Mouse (Mus musculus) spleen, postnatal 36 days (tissue): ENCODE results near the gene Crhr1.

Source experiments
- DNase-seq, 2 experiments: peaks; one replicate each; pipeline ENCODE4 v3.0.0; 2022; ENCODE audit warnings: low spot score in 2 of 2, mixed read lengths in 1 of 2

The Crhr1 gene

DNA sequence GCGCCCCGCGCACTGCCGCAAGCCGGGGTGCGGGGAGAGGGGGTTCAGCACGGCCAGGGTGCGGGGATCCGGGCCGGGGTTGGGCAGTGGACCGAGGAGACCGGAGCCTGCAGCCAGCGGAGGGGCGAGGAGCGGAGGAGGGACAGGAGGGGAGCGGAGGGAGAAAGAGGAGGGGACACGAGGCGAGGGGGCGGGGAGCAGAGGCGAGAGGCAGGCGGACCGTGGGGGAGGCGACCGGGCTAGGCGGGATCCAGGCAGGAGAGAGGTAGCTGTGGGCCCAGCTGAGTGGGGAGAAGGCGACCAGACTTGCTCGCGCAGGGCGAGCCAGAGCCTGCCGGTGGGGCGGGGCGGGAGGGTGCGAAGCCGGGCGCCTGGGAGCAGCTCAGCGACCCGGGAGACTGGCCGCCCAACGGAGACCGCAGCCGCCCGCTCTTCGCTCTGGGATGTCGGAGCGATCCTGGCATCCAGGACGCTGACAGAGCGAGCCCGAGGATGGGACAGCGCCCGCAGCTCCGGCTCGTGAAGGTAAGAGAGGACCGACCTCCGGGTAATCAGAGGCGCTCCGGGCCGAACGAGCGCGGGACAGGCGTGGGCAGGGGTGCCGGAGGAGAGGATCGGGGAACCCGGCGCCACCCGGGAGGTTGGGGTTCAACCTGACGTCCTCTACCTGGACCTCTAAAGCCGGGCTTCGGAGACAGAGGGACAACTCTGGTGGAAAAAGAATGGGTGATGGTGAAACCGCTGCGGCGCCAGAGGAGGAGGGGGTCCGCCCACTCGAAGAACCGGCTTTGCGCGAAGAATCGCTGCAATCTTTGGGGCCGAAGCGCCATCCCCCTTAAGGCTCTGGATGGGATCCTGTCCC lies at the start of gene Crhr1:
Gene Crhr1, plus strand, starts transcription at position 276 of the 862 bp plus-strand sequence.
- no peak for DNase-seq

DNA sequence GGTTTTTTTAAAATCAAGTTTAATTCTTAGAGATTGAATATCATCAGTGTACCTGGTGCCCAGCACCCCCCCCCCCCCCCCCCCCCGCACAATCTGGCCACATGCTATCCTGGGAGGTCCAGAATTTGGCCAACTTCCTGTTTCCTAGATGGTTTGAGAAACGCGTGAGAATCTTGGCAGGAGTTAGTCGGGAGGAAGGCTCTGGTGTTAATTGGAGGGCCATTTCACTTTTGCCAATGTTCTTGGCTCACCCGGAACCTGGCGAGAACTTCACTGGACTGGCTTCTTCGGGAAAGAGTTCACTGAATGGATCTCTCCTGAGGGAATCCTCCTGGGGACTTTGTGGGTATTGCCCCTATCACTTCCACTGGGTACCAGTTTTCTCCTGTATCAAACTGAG lies 49.4 kb upstream of the Crhr1 start:
- DNase-seq = no peak

DNA sequence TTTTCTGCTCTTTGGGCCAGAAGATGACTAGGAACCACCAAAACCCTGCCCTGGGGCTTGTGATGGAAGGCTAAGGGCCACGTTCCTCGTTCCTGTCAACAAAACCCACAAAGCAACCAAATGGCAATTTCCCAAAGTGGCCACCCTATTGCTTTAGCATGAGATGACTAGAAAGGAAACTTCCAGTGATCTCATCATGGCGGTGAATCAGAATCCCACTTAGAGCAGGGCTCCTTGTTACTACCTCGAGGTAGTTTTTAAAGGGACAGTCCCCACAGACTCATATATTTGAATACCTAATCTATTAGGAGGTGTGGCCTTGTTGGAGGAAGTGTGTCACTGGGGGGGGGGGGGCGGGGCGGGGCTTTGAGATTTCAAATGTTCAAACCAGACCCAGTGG lies 48.9 kb upstream of the Crhr1 start:
- no peak for DNase-seq

DNA sequence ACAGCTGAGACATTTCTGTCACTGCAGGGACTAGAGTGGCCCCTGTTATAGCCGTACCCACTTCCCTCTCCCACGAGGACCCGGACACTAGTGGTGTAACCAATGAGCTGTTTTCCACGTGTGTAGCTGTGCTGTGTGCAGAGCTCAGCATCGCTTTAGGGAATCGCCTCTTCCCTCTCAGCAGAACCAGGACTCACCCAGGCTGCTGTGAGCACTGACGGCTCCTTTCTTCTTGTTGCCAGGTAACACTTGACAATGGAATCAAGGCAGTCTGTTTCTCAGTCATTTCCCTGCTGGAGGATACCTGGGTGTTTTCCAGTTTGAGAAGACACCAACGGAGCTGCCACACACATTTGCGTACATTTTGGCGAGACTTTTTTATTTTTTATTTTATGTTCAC lies 44.1 kb upstream of the Crhr1 start:
- DNase-seq = no peak

DNA sequence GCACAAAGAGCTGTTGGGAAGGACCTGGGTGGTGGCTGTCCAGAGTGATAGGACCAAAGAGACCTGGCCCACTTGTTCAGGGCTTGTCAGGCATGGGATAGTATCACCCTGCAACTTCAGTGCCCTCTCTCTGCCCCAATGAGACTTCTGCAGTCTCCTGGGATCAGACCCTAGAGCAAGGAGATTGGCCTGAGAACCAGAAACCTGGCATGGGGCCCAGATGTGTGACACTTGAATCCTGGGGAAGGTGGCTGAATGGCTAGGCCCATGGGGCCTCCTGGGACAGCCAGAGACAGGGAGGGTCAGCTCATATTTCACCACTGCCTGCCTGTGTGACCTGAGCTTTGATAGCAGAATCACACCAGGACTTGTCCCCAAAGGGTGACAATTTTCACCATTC lies 41.9 kb upstream of the Crhr1 start:
- no peak for DNase-seq

DNA sequence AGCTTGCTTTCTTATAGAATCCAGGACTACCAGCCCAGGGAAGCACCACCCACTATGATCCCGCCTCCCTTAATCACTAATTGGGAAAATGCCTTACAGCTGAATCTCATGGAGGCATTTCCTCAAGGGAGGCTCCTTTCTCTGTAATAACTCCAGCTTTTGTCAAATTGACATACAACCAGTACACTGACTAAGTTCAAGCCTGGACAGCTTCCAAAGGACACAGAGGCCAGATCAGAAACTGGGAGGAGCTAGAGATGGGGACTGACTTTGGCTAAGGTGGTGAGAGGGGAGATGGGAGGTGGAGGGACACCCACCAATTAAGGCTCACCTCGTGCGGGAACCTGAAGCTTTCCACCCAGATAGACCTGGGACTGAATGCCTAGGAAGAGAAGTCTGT lies 37.5 kb upstream of the Crhr1 start:
- no peak for DNase-seq

DNA sequence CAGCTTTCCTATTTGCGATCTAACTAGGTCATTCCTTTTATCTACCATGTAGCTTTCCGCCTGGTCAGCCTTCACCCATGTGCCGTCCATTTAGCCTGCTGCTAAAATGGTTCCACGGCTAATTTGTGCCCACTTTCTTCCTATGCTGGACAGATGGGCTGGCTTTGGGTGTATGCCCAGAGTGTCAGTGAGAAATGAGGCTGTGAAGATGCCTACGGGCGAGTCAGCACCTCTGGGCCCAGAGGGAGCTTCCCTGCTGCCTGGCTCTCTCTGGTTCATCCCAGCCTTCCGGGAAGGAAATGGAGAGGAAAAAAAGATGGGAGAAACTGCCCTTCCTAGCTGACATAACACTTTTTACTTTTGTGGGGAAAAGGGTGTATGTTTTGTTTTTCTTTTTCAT lies 36.1 kb upstream of the Crhr1 start:
- DNase-seq = no peak

DNA sequence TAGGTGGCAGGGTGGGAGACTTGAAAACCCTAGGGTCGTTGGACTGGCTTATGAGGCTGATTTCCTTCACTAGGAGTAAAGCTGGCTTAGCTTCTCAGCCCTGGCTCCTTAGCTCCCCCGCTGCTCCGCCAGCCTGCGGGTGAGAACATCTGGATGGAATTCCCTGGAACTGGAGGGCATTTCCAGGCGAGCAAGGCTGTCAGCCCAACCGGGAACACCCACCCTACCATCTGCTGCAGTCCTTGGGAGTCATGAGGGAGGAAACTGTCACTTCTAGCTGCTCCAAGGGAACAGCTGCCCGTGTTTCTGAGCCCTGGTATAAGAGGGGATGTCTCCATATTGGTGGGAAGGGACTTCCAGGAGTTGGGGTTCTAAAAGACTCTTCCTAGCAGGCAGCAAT lies 33.1 kb upstream of the Crhr1 start:
- no peak for DNase-seq

DNA sequence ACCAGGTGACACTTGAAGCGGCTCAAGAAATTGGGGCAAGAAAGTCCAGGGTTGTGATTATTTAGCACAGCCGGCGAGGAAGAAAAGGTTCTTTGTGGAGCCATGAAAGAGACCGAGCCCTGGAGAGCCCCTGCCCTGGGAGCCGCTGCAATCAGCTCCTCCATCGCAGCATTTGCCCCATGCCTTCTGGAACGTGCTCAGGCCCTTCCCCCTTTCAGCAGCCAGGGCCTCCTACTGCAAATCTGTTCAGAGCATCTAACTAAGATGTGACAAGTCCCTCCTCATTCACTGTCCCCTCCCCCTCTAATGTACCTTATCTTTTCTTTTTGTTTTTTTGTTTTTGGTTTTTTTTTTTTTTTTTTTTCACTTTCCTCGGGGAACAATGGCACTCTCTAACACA lies 30.0 kb upstream of the Crhr1 start:
- no peak for DNase-seq

DNA sequence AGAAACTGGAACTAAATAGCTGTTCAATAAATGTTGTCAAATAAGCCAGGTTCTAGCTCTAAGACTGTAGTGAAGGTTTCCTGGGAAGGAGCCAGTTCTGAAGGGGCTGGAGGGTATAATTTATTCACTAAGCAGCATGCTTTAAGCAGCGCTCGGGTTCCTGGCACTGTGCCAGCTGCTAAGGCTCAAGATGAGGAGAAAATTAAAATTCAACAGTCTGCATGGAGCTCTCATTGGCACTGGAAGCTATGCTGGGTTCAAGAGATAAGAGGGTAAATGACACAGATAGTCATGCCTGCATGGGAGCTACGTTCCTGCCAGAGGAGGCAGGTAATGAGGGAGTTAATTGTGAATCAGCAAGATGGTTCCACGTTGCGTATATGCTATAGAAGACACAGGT lies 26.3 kb upstream of the Crhr1 start:
- DNase-seq = no peak

DNA sequence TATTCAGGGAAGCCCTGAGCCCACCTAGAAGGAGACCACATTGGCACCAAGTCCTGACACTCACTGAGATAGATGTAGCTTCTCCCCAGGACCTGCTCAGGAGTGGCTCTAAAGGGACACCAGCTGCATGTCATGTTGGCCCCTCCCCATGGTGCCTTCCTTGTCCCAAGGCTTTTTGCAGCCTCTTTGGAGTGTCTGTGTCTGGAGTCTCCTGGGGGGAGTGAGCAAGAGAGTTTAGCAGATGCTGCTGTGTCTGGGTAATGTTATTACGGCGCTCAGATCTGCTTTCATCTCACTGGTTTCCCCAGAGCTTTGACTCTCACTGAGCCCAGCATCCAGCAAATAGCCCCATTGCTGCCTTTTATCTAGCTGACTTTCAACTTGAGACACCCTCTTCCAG lies 25.7 kb upstream of the Crhr1 start:
- DNase-seq = no peak

DNA sequence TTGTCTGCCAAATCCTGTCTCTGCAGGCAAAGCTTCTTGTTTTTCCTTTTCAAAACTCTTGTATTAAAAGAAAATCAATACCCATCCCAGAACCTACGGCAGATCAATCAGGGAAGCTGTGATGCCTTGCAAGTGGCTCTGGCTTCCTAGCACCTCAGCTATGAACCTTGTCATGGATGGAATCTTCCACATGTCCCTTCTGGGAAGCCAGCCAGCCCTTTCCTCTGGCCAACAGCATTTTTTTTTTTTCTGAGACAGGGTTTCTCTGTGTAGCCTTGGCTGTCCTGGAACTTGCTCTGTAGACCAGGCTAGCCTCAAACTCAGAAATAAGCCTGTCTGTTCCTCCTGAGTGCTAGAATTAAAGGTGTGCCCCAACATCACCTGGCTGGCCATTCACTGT lies 22.3 kb upstream of the Crhr1 start:
- DNase-seq = no peak

DNA sequence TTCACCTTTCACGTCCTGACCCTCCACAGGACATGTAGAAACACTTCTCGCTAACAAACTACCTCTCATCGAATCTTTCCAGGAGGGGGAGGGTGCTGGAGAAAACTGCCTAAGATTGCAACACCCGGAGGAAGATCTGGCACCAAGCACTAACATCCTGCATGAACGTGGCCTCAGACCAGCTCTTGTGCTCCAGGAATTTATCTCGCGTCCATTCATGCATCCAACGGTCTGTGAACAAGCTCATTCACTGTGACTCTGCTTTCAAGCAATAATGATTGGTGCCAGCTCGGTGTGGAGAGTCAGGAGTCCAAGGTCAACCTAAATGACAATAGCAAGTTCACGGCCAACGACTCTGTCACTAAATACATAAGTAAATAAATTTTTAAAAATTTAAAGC lies 20.8 kb upstream of the Crhr1 start:
- no peak for DNase-seq

DNA sequence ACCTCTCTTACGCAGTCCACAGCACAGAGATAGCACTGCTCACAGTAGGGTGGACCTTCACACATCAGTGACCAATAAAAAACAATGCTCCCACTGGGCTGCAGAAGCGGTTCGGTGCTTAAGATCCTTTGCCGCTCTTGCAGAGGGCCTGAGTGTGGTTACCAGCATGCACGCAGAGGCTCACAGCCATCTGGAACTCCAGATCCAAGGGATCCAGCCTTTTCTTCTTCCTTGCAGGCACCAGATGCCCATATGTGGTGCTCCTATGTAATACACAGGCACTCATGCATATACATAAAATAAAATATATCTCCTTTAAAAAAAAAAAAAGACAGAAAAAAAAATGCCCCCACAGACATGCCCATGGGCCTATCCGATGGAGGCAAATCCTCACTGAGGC lies 19.0 kb upstream of the Crhr1 start:
- DNase-seq = no peak

DNA sequence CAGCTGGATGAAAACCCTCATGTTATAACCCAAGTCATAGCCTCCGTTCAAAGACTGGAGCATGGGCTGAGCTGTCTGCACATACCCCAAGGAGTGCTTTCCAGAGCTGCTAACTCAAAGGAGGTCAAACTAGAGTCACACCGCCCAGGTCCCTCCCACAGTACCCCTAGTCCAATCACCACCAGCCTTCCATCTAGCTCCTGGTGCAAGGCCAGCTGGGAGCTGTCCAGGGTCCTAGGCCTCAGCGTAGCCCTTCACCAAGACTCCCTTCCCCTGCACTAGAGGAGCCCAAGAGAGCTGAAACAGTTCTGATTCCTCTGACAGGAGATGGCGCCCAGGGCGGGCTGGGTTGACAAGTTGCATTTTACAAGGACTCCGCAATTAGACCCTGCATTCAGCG lies 18.0 kb upstream of the Crhr1 start:
- DNase-seq = peak; percentile 13 to 15

DNA sequence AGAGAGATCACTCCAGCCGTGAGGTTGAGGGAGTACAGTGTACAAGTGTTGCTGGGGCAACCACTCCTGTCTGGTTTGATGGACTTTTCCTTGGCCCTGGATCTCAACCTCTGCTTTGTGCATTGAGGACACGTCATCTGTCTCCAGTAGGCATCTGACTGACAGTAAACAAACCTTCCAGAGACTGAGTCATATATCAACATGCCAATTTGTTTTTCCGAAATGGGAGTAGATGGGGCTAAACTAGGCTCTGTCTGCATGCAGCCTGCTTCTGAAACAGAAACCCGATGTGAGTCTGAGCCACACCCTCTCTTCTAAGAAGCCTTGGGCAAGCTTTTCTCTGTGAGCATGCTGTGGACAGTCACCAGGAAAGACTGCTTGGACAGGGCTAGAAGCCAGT lies 14.3 kb upstream of the Crhr1 start:
- no peak for DNase-seq

DNA sequence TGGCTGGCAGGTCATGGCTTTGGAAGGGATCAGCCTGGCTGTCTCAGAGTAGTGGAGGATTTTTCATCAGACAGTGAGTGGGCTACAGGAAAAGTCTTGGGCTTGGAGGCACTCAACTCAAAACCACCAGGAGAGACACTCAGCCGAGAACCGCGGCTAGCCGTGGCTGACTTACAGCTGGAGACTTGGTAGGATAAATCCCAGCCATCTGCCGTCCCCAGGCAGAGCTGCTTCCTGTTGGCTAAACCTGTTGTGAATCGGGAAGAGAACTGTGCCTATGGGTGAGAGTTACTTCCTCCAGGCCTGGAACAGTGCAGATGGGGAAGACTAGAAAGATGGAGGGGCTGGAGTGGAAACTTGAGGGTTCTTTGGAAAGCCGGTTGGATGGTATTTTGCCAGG lies 9.7 kb upstream of the Crhr1 start:
- no peak for DNase-seq

DNA sequence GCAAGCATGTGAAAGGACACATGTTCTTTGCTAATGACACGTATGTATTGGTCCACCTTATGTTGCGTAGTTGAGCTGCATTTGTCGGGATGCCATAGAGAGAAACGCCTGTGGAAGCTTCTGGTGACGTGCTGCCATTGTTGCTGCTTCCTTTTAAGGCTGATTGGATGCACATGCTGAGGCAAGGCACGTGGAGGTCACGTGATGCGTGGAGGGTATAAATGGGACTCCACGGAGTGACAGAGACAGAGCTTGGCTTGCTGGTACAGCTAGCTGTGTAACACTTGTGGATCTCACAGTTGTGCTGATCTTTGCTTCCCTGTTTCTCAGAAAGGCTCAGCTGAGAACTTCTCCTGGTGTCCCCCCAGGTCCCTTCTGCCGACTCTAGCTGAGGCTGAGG lies 9.2 kb upstream of the Crhr1 start:
- no peak for DNase-seq

DNA sequence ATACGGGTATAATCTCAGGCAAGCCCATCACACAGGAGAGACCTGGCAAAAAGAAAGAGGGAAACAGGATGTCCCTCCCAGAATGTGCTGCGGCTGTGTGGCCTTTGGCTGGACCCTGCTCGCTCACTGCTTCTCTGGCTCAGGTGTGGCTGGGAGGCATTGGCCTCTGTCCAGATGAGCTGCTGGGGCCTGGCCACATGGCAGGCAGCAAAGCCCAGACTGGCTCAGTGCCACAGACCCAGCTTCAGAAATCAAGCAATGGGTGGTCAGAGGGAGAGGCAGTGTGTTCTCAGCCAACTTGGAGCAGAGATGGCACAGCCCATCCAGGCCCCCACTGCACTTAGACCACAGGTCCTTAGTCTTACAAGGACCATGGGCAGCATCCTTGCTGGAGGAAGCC lies 8.1 kb upstream of the Crhr1 start:
- DNase-seq = no peak

DNA sequence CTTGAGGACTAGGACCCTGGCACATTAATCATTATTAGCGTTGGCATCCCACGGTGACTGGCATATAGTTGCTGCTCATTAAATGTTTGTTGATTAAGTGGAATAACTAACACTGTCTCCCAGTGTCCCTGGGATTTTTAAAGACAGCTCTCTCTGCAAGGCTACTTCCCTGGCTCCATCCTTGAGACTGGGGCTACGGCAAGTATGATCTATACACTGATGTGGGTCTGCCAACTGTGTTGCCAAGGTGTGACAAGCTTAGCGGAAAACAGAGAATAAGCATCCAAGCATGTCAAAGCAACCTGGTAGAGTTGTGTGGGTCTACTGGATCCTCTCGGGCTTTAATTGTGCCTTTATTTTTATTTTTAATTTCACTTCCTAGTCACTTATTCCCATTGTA lies 3.2 kb upstream of the Crhr1 start:
- DNase-seq = no peak

DNA sequence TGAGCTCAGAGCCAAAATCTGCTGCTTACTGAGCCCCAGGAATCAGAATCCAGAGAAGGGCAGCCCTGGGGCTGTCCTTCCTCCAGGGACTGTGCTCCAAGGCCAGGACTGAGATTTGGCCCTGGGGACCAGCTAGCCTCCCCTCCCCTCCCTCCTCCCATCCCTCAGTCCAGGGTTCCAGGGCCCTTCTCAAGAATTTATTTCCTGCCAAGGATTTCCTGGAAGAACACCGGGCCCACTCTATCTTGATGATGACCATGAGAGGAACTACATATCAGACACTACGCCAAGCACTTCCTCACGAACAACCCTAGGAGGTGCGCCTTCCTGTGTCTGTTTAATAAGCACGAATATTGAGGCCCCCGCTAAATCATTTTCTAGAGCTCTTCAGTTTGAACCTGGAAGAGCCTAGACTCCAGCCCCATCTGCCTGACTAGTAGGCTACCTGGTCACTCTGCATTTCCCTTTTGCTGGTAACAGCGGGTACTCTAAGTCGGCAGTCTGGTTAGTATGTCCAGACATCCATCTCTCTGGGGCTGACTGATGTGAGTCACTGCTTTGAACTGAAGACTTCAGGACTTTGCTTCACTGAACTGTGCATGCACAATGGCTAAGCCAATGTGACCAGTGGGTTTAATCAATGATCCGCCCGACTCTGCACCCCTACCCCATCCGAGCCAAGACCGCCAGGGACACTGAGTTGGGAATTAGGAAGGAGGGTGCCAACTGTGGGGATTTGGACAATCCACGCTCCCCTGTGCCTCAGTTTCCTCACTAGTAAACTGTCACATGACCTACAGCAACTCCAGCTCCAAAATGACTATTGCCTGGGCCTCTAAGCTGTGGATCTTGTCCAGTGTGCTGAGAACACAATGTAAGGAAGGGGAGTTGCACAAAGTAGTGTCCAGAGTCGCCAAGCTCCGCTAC lies 1.7 kb upstream of the Crhr1 start:
- no peak for DNase-seq

DNA sequence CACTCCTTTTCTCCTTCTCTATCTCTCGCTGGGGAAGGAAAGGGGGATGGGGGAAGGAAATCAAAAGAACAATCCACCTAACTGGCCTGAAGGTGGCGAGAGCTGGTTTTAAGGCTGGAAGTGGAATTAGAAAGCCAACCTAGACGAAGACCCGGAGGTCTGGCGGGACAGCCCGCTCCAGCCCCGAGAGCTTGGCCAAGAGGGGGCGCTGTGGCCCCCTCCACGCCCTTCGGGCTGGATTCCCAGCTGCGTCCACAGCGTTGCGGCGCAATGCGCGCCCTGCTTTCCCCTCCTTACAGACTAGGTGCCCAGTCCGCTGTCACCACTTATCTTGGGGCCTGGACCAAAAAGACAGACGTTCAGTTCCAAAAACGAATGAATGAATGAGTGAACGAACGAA lies 899 bp upstream of the Crhr1 start:
- DNase-seq = no peak

DNA sequence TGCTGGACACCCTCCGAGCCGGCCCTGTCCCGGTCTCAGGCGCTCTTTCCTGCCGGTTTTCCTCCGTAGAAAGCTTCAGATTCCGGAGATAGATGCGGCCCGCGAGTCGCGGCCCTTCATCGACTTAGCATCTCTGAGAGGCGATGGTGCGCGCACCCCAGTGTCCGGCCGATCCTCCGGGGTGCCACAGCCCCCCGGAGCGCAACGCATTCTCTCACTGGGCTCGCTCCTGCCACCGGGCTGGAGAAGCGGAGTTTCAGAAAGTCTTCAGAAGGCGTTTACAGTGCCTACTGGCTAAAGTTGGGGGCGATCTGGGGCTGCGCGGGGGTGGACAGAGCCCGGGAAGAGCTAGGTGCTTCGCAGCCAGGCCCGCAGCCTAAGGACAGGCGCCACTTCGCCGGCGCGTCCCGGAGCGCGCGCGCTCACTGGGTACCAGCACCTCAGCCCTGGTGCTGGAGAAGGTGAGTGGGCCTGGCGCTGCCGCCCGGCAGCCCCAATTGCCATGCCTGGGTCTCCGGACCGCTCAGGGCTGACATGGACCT lies 858 bp downstream of the Crhr1 start:
- DNase-seq = no peak
